Mouse (Mus musculus) kidney, adult 2 months (tissue): Measurements from ENCODE around the gene Nrip3. TPM values are rescaled to one million over a fixed set of nuclear protein-coding genes. Genes with fewer than 3 reads are reported as not detected.

ENCODE experiments used
- DNase-seq: peaks from one replicate; pipeline ENCODE4 v3.0.0; 2021
- H3K27ac ChIP-seq: fragments of 200-500 bp; 2 replicates; pipeline ENCODE4 v1.5.1; 2012; ENCODE audit warnings: low read depth, low read length, control low read depth, inconsistent platforms; ENCODE audit not compliant: insufficient read depth
- H3K27me3 ChIP-seq: fragments of 200-500 bp; replicated peaks from 2 replicates; pipeline ENCODE4 v1.6.1; 2012; ENCODE audit warnings: mild to moderate bottlenecking, moderate library complexity, low read length, inconsistent platforms; ENCODE audit not compliant: control insufficient read depth, insufficient read depth
- H3K36me3 ChIP-seq: fragments of 200-500 bp; 2 replicates; pipeline ENCODE4 v1.6.1; 2012; ENCODE audit warnings: mild to moderate bottlenecking, moderate library complexity, low read length, inconsistent platforms; ENCODE audit not compliant: control insufficient read depth, insufficient read depth
- H3K4me1 ChIP-seq: fragments of 200-500 bp; 2 replicates; pipeline ENCODE4 v1.6.1; 2011; ENCODE audit warnings: low read length; ENCODE audit not compliant: control insufficient read depth, insufficient read depth
- H3K4me3 ChIP-seq: fragments of 200-500 bp; 2 replicates; pipeline ENCODE4 v1.5.1; 2011; ENCODE audit warnings: mild to moderate bottlenecking, low read depth, low read length, control low read depth; ENCODE audit not compliant: insufficient read depth
- CTCF ChIP-seq: fragments of 200-500 bp; conservative IDR thresholded peaks from 2 replicates; pipeline ENCODE4 v1.5.1; 2011; ENCODE audit warnings: low read depth, mild to moderate bottlenecking, control low read depth, low read length, moderate library complexity, mixed read lengths; ENCODE audit not compliant: insufficient read depth, insufficient read length
- POLR2A ChIP-seq: fragments of 200-500 bp; IDR thresholded peaks from one replicate; pipeline ENCODE4 v1.6.1; 2011; ENCODE audit warnings: low read depth, low read length, control low read depth
- WGBS: fragments of 180-500 bp; shearing (Covaris S2); methylation state at CpG from one replicate; pipeline ENCODE4 v1.1.7; 2018; 5-methylcytosine and 5-hydroxymethylcytosine counted together
- polyA plus RNA-seq: library from polyadenylated mRNA; depleted of rRNA; stranded (reverse); fragments of >200 nt; gene quantifications from 2 replicates; pipeline ENCODE4 v1.2.3, GENCODE M21; 2012

The Nrip3 gene
- polyA plus RNA-seq, 1 experiment: 1.7 TPM

DNA sequence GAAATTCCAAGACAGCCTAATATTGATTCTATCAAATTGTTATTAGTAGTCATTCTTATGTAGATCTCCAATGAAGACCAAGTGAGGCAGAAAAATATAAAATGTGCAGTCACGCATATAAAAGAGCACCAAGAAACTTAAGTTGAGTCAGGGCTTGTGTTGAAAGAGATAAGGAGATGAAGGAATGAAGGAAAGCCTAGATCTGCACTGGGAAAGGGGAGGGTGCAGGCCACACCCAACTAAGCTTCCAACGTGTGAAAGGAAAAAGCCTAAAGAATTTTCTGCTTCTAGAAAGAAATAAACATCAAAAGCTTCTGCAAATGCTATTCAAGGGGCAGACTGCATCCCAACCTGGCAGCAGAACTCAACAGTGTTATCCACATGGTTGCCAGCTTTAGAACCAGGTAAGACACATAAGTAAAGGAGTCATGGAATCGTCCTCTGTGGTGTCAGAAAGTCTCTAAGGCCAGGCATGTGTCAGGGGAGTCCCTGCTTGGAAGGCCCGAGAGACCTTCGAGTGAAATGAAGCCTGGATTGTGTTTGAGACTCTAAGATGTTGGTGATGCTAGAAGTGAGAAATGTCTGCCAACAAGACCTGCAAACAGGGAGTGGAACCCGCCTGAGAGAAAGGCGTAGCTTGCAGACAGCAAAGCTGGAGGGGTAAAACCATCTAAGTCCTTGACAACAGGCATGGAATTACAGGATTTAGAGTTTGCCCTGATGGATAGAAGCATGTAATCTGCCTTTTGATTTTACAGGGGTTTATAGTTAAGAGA, 14.1 kb downstream of the Nrip3 start:
- Histone ChIP-seq H3K36me3 (no peaks in the 10 kb centered on the region), H3K4me1 (no peaks in the 10 kb centered on the region), H3K4me3 (no peak overlapping the region), H3K27ac (no peak overlapping the region), H3K27me3 (no peaks in the 10 kb centered on the region)
- DNase-seq: no peak
- TF ChIP-seq POLR2A (no peak), CTCF (no peak)
- WGBS: 88% methylated on average over 7 of the region's 7 CpGs

DNA sequence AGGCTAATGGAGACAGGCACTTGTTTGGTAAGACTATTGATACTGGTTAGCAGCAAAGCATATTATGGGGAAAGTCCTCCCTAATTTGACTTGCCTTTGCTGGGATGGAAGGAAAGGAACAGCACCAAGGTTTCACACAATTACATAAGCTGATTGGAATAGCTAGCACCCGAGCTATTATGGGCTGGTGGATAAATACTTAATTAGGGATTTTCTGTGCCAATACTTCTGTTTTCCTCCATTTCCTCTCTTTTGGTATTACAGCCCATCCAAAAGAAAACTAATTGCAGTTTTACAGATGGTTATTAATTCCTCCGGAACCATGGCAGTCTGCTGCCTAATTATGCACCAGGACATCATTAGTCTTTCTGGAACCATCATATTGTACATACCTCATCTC, 17.8 kb downstream of the Nrip3 start:
- Histone ChIP-seq H3K4me3 (no peak overlapping the region), H3K27me3 (no peaks in the 10 kb centered on the region), H3K36me3 (no peaks in the 10 kb centered on the region), H3K4me1 (peaks cover 3% of the 10 kb centered on the region; the same call in 1 of the 2 replicates), H3K27ac (no peak overlapping the region)
- WGBS: 90% methylated on average over 2 of the region's 2 CpGs
- TF ChIP-seq POLR2A (no peak), CTCF (no peak)
- DNase-seq: no peak

DNA sequence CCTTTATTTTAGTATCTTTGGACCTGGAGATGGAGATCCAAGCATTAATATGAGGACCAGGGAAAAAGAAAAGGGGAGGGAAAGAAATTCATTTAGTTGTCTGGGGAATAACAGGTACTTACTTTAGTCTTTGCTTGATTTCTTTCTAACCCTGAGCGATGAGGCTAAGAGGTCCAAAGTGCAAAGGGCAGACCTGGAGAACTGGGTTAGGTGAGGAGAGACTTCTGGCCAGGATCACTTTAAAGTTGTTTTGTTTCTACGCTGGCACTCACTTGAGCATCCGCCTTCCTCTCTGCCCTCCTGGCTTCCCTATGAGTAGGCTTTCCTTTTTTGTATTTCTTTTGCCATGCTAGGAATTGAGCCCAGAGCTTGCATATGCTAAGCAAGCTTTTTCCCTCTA, 25.5 kb downstream of the Nrip3 start:
- TF ChIP-seq CTCF (no peak), POLR2A (no peak)
- no peaks in the 10 kb centered on the region for H3K27me3 ChIP-seq
- WGBS: 66% methylated on average over 3 of the region's 3 CpGs
- H3K27ac ChIP-seq: no peak overlapping the region
- DNase-seq: peak; percentile 90
- H3K4me3 ChIP-seq: no peak overlapping the region
- no peaks in the 10 kb centered on the region for H3K36me3 ChIP-seq
- H3K4me1 ChIP-seq: peaks cover 12% of the 10 kb centered on the region

DNA sequence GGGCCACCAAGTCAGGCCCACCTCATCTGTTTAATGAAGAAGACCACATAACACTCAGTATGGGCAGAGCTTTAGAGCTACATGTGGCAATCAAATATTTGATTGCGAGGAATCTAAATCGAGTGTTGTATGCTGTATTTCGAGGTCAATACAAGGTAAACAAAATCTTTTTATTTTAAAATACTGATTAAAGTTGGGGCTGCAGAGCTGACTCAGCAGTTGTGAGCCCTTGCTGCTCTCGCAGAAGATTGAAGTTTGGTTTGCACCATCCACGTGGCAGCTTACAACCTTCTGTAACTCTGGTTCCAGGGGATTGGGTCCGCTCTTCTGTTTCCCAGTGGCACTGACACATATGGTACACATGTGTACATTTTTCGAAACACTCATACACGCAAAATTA, 27.8 kb downstream of the Nrip3 start:
- Histone ChIP-seq H3K4me1 (peaks cover 12% of the 10 kb centered on the region), H3K36me3 (no peaks in the 10 kb centered on the region), H3K4me3 (no peak overlapping the region), H3K27ac (no peak overlapping the region), H3K27me3 (no peaks in the 10 kb centered on the region)
- no peak for DNase-seq
- no peak for TF ChIP-seq POLR2A
- no peak for TF ChIP-seq CTCF
- 93% methylated on average over 8 of the region's 8 CpGs for WGBS

DNA sequence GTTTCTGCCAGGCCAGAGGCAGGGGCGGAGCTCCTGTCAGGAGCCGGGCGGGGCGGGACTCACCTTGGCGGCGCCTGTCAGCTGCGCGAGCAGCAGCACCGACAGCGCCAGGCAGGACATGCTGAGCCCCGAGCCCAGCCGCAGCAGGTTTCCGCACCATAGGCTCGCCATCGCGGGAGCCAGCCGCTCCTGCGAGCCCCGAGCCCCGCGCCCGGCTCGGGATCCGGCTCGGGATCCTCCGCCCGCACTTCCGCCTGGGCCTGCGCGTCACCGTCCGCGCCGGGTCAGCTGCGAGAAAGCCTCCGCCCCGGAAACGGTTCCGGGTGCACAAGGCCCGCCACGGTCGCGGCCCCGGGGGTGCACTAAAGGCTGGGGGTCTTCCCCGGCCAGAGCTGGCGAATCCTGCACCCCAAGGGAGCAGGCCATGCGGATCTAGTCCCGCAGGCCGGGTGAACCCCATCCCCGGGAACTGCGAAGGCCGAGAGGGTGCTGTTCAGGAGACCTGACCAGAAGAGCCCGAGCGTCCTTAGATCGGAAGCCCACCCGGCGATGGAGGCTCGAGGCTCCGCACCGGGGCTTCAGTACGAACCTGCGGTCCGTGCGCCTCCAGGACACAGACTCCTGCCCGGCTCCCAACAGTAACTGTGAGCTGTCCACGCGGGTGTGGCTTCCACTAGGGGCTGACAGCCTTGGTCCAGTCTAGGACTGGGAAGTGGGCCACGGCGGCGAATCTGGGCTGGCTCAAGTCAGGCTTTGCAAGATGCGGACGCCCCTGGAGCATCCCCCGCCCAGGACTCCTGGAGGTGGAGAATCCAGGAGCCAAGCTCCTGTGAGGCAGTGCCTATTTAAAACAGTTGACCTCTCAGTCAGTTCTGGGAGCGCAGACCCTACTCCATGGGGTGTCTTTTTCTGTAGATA, 29.6 kb downstream of the Nrip3 start, which contains the start of gene Tmem9b:
Tmem9b (minus strand) TSS at position 868 of the 918 bp plus-strand sequence.
- Histone ChIP-seq H3K36me3 (no peaks in the 10 kb centered on the region), H3K4me1 (peaks cover 15% of the 10 kb centered on the region), H3K27ac (peak within 1 kb of the TSS; percentile 83), H3K4me3 (peak within 1 kb of the TSS; percentile 72), H3K27me3 (no peaks in the 10 kb centered on the region)
- WGBS: under 1% methylated on average over 74 of the region's 74 CpGs
- peak; percentile 89 for DNase-seq
- TF ChIP-seq CTCF: 0 out of 2 replicates have a peak, but pooled peaks have one; percentile 6
- TF ChIP-seq POLR2A: peak; percentile 37

DNA sequence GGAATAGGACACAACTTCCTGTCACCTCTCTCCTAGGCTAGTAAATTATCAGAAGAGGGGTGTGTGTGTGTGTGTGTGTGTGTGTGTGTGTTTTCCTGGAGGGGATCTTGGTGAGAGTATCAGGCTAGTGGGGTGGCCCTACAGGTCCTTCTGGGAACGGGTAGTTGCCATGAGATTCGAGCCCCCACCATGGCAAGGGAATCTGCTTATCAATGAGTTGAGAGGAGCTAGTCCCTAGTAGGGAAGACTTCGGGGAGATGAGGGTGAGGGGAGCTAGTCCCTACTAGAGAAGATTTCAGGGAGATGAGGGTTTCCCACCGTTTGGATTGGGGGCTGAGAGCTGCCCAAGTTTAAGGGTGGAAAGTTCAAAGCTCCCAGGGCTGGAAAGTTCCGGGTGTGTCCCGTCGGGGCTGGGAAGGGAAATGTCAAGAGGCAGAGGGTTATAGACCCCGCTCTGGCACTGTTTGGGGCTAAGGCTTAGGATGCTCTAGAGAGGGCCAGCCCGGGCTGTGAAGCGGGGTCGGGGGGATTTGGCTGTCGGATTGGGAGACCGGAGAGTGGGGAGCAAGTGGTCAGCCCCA, 30.3 kb downstream of the Nrip3 start:
- H3K27me3 ChIP-seq: no peaks in the 10 kb centered on the region
- H3K4me3 ChIP-seq: peak overlapping the region; percentile 72
- H3K27ac ChIP-seq: peak overlapping the region; percentile 83
- DNase-seq: peak; percentile 43
- TF ChIP-seq POLR2A (no peak), CTCF (no peak)
- H3K4me1 ChIP-seq: peaks cover 12% of the 10 kb centered on the region
- no peaks in the 10 kb centered on the region for H3K36me3 ChIP-seq
- 3% methylated on average over 13 of the region's 13 CpGs for WGBS

DNA sequence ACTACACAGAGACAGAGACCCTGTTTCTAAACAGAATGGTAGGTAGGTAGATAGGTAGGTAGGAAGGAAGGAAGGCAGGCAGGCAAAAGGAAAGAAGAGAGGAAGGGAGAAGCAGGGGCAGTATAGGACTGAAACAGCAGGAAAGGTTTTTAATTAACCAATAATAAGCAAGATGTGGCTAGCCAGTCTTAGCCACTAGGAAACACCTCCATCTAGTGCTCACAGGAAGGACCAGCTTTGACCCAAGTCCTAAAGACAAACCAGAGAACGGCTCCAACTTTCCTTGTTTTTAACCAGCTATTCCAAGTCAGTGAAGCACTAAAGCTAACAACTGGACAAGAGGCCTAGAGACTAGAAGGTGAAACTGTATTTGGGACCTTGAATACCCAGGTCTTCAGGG, 34.1 kb downstream of the Nrip3 start:
- H3K27me3 ChIP-seq: no peaks in the 10 kb centered on the region
- DNase-seq: peak; percentile 46
- TF ChIP-seq CTCF (peak; percentile 35; the same call in 1 of the 2 replicates), POLR2A (no peak)
- H3K4me1 ChIP-seq: peaks cover 5% of the 10 kb centered on the region
- no peak overlapping the region for H3K4me3 ChIP-seq
- WGBS: 18% methylated on average over 1 of the region's 1 CpGs
- H3K36me3 ChIP-seq: peaks cover 4% of the 10 kb centered on the region
- no peak overlapping the region for H3K27ac ChIP-seq
